Mouse (Mus musculus) WW6 (cell line): ENCODE results near the gene Rps8.

ENCODE experiments used
- DNase-seq: peaks from one replicate; pipeline ENCODE4 v3.0.0-alpha.2; 2013; ENCODE audit warnings: low read depth, low spot score

The Rps8 gene

DNA sequence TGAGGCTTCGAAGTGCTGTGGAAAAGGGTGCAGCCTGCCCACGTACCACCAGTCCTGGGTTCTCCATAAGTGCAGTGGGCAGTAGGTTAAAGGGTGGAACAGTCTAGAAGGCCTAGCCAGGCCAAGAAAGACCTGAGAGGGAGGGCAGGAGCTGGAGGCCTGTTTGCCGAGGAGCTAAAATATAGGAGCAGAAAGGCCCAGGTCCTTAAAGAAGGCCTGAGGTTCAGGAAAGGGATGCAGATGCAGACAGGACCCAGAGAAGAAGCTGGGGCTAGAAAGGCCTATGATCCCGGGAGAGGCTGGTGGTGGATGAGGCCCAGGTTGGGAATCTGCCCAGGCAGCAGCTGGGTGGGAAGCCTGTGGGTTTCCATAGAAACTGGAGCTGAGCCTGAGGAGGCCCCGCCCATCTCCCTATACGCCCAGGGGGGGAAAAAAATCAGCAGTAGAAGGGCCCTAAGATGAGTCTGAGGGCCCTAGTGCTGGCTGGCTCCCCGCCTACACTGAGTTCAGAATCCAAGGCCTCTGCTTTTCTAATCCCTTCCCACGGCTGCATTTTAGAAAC lies 30.6 kb downstream of the Rps8 start, which contains the start of gene Btbd19:
TSS of gene Btbd19 (minus strand) at position 378 of the 562 bp plus-strand sequence.
- no peak for DNase-seq

DNA sequence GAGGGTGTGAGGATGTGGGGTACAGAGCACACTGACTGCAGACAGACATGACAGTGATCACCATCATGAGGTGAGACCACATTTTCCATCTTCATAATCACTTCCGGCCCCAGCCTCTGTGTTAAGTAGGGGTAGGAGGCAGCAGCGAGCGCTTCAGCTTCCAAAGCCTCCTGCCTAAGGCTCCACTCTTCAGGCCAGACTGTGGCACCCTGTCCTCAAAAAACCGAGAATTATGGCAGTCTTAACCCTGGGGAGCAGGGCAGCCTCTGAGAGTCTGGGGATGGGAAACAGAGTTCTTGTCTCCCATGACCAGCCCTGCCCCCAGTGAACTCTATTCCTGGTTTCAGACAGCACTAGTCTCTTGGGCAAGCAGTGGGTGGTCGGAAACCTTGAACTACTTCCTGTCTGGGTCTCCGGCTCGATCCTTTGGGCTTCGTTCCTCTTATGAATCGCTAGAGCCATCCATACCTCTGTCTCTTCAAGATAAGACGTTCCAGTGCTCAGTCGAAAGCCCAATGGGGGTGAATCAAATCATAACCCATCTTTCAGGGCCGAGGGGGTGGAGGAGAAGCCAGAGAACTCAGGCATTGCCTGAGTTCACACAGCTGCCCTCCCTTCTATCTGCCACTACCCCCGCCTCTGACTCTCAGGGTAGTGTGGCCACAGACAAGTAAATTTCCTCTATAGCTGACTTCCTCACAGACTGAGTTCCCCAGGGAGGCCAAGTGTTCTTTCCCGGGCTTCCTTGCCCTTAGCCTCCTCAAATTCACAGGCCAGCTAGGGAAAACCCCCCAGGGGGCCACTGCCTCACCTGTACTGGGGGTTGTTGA lies 31.3 kb downstream of the Rps8 start:
- no peak for DNase-seq

DNA sequence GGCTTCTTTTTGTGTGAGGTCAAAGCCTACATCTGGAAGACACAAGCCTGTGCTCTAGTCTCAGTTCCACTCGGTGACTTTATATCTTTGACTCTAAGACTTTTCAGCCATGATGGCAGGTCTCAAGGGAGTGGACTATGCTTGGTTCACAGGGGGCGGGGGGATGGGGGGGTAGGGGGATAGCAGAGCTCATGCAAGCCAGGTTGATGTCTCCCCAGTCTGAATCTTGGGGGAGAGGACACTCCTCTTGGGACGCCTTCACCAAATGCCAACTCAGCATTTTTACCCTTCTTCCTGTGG lies 31.9 kb downstream of the Rps8 start:
- DNase-seq, result no peak

DNA sequence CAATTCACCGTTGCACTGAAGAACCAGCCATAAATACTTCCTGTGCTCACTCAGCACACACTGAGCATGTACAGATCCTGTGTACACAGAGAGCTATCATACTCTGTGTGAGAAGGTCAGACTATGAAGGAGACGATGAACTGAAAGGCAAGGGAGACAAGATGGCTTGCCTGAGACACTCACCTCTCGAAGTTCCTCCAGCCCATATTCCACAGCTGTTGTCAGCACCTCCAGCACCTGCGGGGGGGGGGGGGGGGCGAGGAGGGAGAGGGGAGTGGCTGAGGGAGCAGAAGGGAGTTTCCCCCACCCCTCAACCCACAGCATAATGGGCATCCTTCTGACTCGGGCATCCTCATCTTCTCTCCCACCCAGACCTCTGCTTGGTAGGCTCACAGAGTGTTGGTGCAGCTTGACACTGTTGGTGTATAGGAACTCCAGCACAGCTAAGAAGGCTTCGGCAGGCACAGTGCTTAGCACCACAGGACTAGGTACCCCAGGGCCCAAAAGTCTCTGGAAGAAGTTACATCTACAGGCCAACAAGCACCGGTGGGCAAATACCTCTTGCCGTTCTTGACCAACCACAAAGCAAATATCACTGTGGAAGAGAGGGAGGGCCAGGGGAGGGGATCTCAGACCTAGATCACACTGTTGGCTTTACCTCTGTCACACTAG lies 32.4 kb downstream of the Rps8 start:
- DNase-seq, result no peak

GRCm38 (mm10) chr4:117122209-117122608 lies 33.8 kb downstream of the Rps8 start:
- DNase-seq, result no peak

- peak; percentile 86 for DNase-seq
Observed at GRCm38 (mm10) chr4:117120445-117121414, 35.3 kb downstream of the Rps8 start.

DNA sequence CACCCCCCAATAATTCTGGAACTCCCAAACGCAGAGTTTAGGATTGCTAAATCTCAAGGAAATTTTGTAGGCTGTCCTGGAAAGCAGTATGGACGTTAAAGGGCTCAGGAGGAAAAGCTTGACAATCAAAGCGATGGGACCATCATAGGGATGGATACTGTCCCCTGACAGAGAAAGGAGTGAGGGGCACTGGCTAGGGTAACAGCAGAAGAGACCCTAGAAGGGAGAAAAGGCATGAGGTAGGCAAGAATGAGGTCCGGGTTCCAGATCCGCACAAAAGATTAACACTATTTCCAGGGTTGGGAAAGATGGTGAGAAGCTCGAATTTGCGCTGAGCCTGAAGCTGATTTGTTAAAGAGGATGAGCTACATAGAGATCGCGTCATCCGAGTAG lies 36.0 kb downstream of the Rps8 start:
- no peak for DNase-seq

DNA sequence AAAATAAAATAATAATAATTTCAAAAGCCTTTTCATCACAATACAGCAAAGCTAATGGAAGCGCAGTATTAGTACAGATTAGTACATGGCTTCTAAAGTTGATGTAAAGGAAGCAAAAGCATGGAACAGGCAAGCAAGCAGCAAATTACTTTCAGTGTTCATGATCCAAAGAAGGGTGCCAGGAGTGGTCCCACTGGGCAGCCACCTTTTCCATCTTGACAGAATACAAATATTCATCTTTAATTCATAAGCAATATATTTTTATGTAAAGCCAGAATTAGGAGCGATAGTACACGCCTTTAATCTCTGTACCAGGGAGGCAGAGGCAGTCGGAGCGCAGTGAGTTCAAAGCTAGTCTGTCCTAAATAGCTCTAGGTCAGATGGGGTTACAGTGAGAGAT lies 36.4 kb downstream of the Rps8 start:
- DNase-seq, result no peak

DNA sequence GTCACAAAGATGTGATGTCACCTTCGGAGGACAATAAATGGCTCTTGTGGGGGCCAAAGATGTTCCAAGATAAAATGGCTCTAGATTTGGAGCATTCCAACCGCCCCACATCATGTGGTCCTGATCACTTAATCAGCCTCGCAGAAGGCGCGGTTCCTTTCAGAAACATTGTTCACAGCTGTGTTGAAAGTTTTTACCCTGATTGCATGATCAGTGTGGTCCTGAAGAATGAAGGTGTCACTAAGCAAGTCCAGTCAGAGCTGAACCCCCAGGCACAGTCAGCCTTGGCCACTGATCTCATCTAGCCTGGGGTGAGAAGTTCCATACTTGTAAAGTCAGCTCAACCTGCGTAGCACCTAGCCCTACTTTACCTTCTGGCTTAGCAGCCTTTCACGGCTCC lies 38.1 kb downstream of the Rps8 start:
- no peak for DNase-seq

DNA sequence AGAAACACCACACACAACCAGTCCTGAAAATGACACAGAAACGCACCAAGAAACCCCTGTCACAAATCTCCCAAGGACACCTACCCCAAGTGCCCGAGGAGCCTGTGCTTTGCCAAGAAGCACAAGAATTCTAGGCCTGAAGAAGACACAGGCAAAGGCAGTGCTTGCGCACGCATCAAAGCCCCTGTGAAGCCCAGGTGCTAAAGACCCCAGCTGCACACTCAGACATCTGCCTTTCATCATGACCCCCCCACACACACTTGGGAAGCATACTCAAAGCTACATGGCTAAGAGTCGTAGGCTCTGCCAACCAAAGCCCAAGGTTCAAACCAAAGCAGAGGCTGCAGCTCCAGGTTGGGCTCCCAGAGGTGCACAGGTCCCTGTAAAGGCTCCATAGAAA lies 40.5 kb downstream of the Rps8 start:
- DNase-seq, result no peak

DNA sequence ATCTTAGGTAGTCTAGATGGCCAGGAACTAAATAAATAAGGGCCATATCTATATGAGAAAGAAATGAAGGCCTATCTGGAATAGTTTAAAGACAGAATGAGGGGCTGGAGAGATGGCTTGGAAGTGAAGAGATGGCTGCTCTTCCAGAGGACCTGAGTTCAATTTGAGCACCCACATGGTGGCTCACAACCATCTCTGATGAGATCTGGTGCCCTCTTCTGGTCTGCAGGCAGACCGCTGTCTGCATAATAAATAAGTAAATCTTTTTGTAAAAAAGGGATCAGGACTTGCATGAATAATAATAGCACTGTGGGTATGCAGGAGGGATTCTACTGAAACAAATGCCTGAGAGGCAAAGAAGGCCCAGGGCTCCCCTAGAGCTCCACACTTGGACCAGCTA lies 42.8 kb downstream of the Rps8 start:
- DNase-seq, result no peak

DNA sequence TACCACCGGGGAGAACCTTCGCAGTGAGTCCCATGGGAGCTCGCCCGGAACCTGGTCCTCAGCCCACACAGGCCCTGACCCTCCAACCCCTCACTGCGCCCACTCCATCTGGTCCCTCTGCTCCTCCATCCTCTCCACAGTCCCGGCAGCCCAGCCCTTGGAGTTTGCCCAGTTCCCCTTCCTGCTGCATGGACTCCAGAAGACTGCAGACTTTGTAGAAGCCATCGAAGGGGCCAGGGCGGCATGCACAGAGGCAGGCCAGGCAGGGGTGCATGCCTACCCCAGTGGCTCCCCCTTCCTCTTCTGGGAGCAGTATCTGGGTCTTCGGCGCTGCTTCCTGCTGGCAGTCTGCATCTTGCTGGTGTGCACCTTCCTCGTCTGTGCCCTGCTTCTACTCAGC lies 45.1 kb downstream of the Rps8 start:
- no peak for DNase-seq

DNA sequence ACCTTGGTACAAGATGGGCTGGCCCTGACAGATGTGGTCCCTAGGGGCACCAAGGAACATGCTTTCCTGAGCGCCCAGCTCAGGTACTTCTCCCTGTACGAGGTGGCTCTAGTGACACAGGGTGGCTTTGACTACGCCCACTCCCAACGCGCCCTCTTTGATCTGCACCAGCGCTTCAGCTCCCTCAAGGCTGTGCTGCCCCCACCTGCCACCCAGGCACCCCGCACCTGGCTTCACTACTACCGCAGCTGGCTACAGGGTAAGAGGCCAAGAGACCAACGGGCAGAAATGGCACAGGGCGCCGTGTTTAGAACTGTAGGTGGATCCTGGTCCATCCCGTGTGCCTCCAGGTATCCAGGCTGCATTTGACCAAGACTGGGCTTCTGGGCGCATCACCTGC lies 45.8 kb downstream of the Rps8 start:
- DNase-seq, result no peak

GRCm38 (mm10) chr4:117109330-117109729 lies 46.7 kb downstream of the Rps8 start:
- DNase-seq, result no peak

DNA sequence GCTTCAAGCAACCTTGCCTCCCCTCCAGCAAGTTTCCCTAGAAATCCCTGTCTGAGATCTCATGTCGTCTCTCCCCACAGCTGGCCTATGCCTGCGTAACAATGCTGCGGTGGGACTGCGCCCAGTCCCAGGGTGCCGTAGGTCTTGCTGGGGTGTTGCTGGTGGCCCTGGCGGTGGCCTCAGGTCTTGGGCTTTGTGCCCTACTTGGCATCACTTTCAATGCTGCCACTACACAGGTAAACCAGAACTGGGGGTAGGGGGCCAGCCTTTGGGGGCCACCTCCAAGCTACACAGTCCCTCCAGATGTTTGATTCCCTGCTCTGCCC lies 47.6 kb downstream of the Rps8 start:
- DNase-seq, result no peak

DNA sequence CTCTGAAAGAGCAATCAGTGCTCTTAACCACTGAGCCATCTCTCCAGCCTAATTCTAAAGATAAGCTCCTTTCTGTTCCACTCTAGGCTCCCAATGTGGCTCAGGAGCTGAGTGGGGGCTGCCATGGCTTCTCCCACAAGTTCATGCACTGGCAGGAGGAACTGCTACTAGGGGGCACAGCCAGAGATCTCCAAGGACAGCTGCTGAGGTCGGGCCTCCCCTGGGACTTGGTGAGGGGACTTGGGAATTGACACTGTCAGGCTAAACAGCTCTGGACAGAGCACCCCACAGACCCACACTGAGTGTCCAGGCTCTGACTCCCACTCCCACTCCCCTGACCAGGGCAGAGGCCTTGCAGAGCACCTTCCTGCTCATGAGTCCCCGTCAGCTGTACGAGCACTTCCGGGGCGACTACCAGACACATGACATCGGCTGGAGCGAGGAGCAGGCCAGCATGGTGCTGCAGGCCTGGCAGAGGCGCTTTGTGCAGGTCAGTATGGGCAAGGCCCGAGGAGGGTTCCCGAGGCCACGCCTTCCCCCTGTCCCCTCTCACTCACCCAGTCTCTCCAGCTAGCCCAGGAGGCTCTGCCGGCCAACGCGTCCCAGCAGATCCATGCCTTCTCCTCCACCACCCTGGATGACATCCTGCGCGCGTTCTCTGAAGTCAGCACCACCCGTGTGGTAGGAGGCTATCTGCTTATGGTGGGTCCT lies 48.1 kb downstream of the Rps8 start:
- DNase-seq, result no peak

GRCm38 (mm10) chr4:117105127-117105526 lies 50.9 kb downstream of the Rps8 start:
- DNase-seq, result no peak

GRCm38 (mm10) chr4:117104672-117105071 lies 51.4 kb downstream of the Rps8 start:
- no peak for DNase-seq
